Mouse (Mus musculus): ENCODE results near the gene Rnaseh2b. TPM values are rescaled to one million over a fixed set of nuclear protein-coding genes. Genes with fewer than 3 reads are reported as not detected.

Rnaseh2b gene
- polyA plus RNA-seq, 1 experiment from 2014 or later: 61.0 TPM

DNA sequence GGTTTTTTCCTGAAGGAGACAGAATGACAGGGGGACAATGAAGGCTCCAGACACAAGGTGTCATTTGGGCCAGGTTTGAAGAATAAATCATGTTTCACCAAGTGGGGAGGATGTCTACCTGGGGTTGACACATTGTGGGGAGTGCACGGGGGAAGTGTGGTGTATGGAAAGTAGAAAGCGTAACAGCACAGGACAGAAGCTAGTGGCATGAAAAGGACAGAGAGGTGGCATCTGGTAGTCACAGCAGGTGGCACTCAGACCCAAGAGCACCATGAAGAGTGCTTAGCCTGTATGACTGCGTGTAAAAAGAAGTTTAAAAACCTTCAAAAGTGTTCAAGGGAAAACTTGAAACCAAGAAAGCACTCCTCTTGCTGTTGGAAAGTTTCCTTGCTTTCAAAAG lies 42.3 kb upstream of the Rnaseh2b start:
- ATAC-seq (replicated peaks; ENCODE audit: low FRiP score, low read depth) (no peak), DNase-seq (ENCODE audit: low spot score) (no peak)
- Histone ChIP-seq H3K27ac (no peak overlapping the region), H3K4me1 (replicated peaks; ENCODE audit: insufficient read depth, low read length) (no peaks in the 10 kb centered on the region), H3K9ac (ENCODE audit: low read depth, low read length) (no peak overlapping the region), H3K9me3 (replicated peaks; ENCODE audit: low read length) (no peaks in the 10 kb centered on the region), H3K27me3 (ENCODE audit: insufficient read depth, low read length) (no peaks in the 10 kb centered on the region), H3K4me3 (replicated peaks; ENCODE audit: low read depth, low read length) (no peak overlapping the region), H3K4me2 (ENCODE audit: low read length) (no peak overlapping the region), H3K36me3 (ENCODE audit: insufficient read depth, low read length) (no peaks in the 10 kb centered on the region)
- WGBS: 73% methylated on average over 3 of the region's 3 CpGs
- no peak for TF ChIP-seq CTCF (IDR thresholded peaks at IDR 0.05; ENCODE audit: low read depth)

GRCm38 (mm10) chr14:62251999-62252398 lies 40.4 kb upstream of the Rnaseh2b start:
- Histone ChIP-seq H3K27me3 (ENCODE audit: insufficient read depth, low read length) (no peaks in the 10 kb centered on the region), H3K27ac (no peak overlapping the region), H3K9me3 (replicated peaks; ENCODE audit: low read length) (no peaks in the 10 kb centered on the region), H3K9ac (ENCODE audit: low read depth, low read length) (no peak overlapping the region), H3K4me1 (replicated peaks; ENCODE audit: insufficient read depth, low read length) (no peaks in the 10 kb centered on the region), H3K4me3 (replicated peaks; ENCODE audit: low read depth, low read length) (no peak overlapping the region), H3K4me2 (ENCODE audit: low read length) (no peak overlapping the region), H3K36me3 (ENCODE audit: insufficient read depth, low read length) (no peaks in the 10 kb centered on the region)
- 7% methylated on average over 4 of the region's 4 CpGs for WGBS
- peak; percentile 84 for TF ChIP-seq CTCF (IDR thresholded peaks at IDR 0.05; ENCODE audit: low read depth)
- DNase-seq (ENCODE audit: low spot score) (peak; percentile 92), ATAC-seq (replicated peaks; ENCODE audit: low FRiP score, low read depth) (peak; percentile 46; the same call in 1 of the 2 replicates)

DNA sequence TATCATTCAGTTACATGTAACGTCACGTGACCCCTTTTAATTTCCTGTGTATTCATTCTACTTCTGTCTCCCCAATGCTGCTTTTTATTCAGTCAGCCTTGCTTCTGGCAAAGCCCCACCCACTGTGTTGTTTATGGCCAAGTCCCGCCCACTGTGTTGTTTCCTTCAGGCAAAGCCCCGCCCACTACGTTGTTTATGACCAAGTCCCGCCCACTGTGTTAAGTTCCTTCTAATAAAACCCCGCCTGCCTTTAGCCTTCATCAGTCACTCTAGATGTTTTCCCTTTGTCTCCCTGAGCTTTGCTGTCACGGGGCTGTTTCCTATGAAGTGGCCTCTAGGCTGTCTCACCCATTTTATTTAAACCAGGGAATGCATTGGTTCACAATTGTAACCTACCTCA lies 38.0 kb upstream of the Rnaseh2b start:
- H3K36me3 ChIP-seq (ENCODE audit: insufficient read depth, low read length): no peaks in the 10 kb centered on the region
- no peak overlapping the region for H3K9ac ChIP-seq (ENCODE audit: low read depth, low read length)
- H3K4me3 ChIP-seq (replicated peaks; ENCODE audit: low read depth, low read length): no peak overlapping the region
- no peak overlapping the region for H3K4me2 ChIP-seq (ENCODE audit: low read length)
- DNase-seq (ENCODE audit: low spot score) (peak; percentile 87), ATAC-seq (replicated peaks; ENCODE audit: low FRiP score, low read depth) (no peak)
- no peak overlapping the region for H3K27ac ChIP-seq
- no peak for TF ChIP-seq CTCF (IDR thresholded peaks at IDR 0.05; ENCODE audit: low read depth)
- H3K4me1 ChIP-seq (replicated peaks; ENCODE audit: insufficient read depth, low read length): no peaks in the 10 kb centered on the region
- no peaks in the 10 kb centered on the region for H3K27me3 ChIP-seq (ENCODE audit: insufficient read depth, low read length)
- WGBS: 37% methylated on average over 8 of the region's 8 CpGs
- no peaks in the 10 kb centered on the region for H3K9me3 ChIP-seq (replicated peaks; ENCODE audit: low read length)

- Histone ChIP-seq H3K9ac (ENCODE audit: low read depth, low read length) (no peak overlapping the region), H3K9me3 (replicated peaks; ENCODE audit: low read length) (no peaks in the 10 kb centered on the region), H3K4me1 (replicated peaks; ENCODE audit: insufficient read depth, low read length) (no peaks in the 10 kb centered on the region), H3K36me3 (ENCODE audit: insufficient read depth, low read length) (no peaks in the 10 kb centered on the region), H3K27ac (no peak overlapping the region), H3K27me3 (ENCODE audit: insufficient read depth, low read length) (no peaks in the 10 kb centered on the region), H3K4me2 (ENCODE audit: low read length) (no peak overlapping the region), H3K4me3 (replicated peaks; ENCODE audit: low read depth, low read length) (no peak overlapping the region)
- ATAC-seq (replicated peaks; ENCODE audit: low FRiP score, low read depth): no peak
- no peak for TF ChIP-seq CTCF (IDR thresholded peaks at IDR 0.05; ENCODE audit: low read depth)
- DNase-seq (ENCODE audit: low spot score): no peak
- WGBS: 77% methylated on average over 5 of the region's 5 CpGs
Measured at GRCm38 (mm10) chr14:62256066-62256465, 36.3 kb upstream of the Rnaseh2b start.

- Histone ChIP-seq H3K9ac (ENCODE audit: low read depth, low read length) (no peak overlapping the region), H3K27me3 (ENCODE audit: insufficient read depth, low read length) (no peaks in the 10 kb centered on the region), H3K4me1 (replicated peaks; ENCODE audit: insufficient read depth, low read length) (no peaks in the 10 kb centered on the region), H3K4me2 (ENCODE audit: low read length) (no peak overlapping the region), H3K36me3 (ENCODE audit: insufficient read depth, low read length) (no peaks in the 10 kb centered on the region), H3K9me3 (replicated peaks; ENCODE audit: low read length) (no peaks in the 10 kb centered on the region), H3K4me3 (replicated peaks; ENCODE audit: low read depth, low read length) (no peak overlapping the region), H3K27ac (no peak overlapping the region)
- no peak for DNase-seq (ENCODE audit: low spot score)
- ATAC-seq (replicated peaks; ENCODE audit: low FRiP score, low read depth): no peak
- no peak for TF ChIP-seq CTCF (IDR thresholded peaks at IDR 0.05; ENCODE audit: low read depth)
- WGBS: 84% methylated on average over 6 of the region's 6 CpGs
Measured at GRCm38 (mm10) chr14:62258125-62258524, 34.3 kb upstream of the Rnaseh2b start.

DNA sequence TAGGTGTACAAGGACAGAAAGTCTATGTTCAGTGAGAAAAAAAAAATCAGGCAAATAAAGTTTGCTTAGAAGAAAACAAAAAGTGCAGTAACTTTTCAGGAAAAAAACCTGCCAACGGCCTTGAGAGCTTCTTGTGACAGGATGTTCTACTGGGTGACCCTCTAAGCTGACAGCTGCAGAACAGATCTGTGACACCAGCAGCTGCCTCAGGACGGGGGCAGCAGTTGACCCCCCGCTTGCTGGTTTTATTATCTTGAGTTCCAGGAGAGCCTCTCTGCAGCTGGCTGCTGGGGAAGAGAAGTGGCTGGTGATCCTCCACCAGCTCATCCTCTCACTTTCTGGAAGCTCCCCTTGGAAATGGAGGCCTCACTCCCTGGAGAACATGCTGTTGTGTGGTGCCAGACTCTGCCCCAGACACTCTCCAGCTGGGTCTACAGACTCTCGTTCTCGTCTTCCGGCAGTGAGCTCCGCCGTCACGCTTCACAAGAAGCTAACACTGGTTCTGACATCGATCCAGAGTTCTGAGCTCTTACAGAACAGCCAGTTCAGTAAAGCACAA lies 33.3 kb upstream of the Rnaseh2b start:
- DNase-seq (ENCODE audit: low spot score): peak; percentile 55
- 16% methylated on average over 10 of the region's 10 CpGs for WGBS
- Histone ChIP-seq H3K27ac (no peak overlapping the region), H3K9me3 (replicated peaks; ENCODE audit: low read length) (no peaks in the 10 kb centered on the region), H3K4me3 (replicated peaks; ENCODE audit: low read depth, low read length) (no peak overlapping the region), H3K27me3 (ENCODE audit: insufficient read depth, low read length) (no peaks in the 10 kb centered on the region), H3K9ac (ENCODE audit: low read depth, low read length) (0 out of 2 replicates have a peak overlapping the region, but pooled peaks have one; percentile 14), H3K36me3 (ENCODE audit: insufficient read depth, low read length) (no peaks in the 10 kb centered on the region), H3K4me2 (ENCODE audit: low read length) (peak overlapping the region; percentile 4; the same call in 1 of the 2 replicates), H3K4me1 (replicated peaks; ENCODE audit: insufficient read depth, low read length) (no peaks in the 10 kb centered on the region)
- TF ChIP-seq CTCF (IDR thresholded peaks at IDR 0.05; ENCODE audit: low read depth): no peak
- ATAC-seq (replicated peaks; ENCODE audit: low FRiP score, low read depth): no peak

All from kidney, postnatal 0 days (tissue).